9 mouse cellular contexts compared by ENCODE assay signal in the genomic region with DNA sequence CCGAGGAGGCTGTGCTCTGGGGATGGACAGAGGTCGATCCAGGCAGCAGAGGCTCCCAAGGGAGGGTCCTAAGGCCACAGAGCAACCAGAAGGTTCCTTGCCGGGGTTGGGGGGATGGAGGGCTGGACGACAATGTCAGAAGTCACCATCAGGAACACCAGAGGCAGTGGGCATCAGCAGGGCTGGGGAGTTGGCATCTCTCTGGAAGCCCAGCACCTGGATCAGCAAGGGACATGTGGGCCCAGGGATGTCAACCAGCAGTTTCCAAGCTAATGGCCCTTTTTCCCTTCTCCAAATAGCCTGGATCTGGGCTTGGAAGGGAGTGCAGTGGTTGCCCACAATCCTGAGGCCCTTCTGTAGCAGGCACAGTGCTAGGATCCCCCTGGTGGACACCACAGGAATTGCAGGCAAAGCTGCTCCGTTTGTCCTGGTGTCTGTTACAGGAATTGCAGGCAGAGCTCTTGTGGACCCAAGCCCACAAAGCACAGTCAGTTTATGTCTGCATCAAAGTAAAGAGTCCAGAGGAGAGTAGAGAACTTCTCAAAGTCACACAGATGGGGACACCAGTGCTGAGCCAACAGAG. TPM values are rescaled to one million over a fixed set of nuclear protein-coding genes. Genes with fewer than 3 reads are reported as not detected.
DNase-seq lines count a peak whose midpoint lies in the region; TF ChIP-seq lines count a peak whose summit lies in the region.
"Had no signal": no experiment of that assay in that cellular context is flagged by ENCODE, and none has a peak within 500 bp of the region (broad histone marks: within the 10 kb centered on the region; RNA-seq: fewer than 3 reads in every experiment).

No protein-coding gene starts in this region.

- 62% methylated on average over 5 of the region's 5 CpGs for WGBS in forebrain, embryonic 10.5 days

- 0 out of 2 replicates have a peak, but pooled peaks cover 2% of the 10 kb centered on the region for H3K4me1 ChIP-seq in bone marrow macrophage, adult 2 months (ENCODE audit: control insufficient read depth, insufficient read depth, low read length)
- peaks cover 45% of the 10 kb centered on the region for H3K4me1 ChIP-seq in forebrain, embryonic 10.5 days
- H3K4me1 ChIP-seq: liver, embryonic 15.5 days had no signal

- no peak overlapping the region for H3K4me3 ChIP-seq in bone marrow macrophage, adult 2 months (ENCODE audit: insufficient read depth, low read length)
- H3K4me3 ChIP-seq in forebrain, embryonic 10.5 days = no peak overlapping the region
- H3K4me3 ChIP-seq: liver, embryonic 15.5 days had no signal

- peak; percentile 89 for DNase-seq in ES-CJ7 (ENCODE audit: low read depth, low spot score)
- DNase-seq in forebrain, embryonic 10.5 days (ENCODE audit: extremely low spot score, low spot score) = peak; percentile 83
- peak; percentile 81 for DNase-seq in heart, postnatal 4 days
- DNase-seq in layer of hippocampus, adult 9-11 months = peak; percentile 70
- DNase-seq in lung, postnatal 36 days = peak; percentile 83
- peak; percentile 85 to 90 for DNase-seq in right cerebral cortex, postnatal 10 days (ENCODE audit: low spot score in 2 of 2)
- DNase-seq in yolk sac, embryonic 10.5 days (ENCODE audit: low spot score) = peak; percentile 27

- H3K36me3 ChIP-seq in forebrain, embryonic 10.5 days (replicated peaks) = no peaks in the 10 kb centered on the region
- H3K36me3 ChIP-seq: liver, embryonic 15.5 days had no signal

- H3K9me3 ChIP-seq in forebrain, embryonic 10.5 days = no peaks in the 10 kb centered on the region
- H3K9me3 ChIP-seq: liver, embryonic 15.5 days had no signal

- TF ChIP-seq CTCF in bone marrow macrophage, adult 2 months (IDR thresholded peaks at IDR 0.05; ENCODE audit: low read depth, low read length) = peak; percentile 98

- no peaks in the 10 kb centered on the region for H3K27me3 ChIP-seq in forebrain, embryonic 10.5 days (ENCODE audit: poor library complexity, severe bottlenecking)
- H3K27me3 ChIP-seq: liver, embryonic 15.5 days had no signal

- no peak for TF ChIP-seq POLR2A in bone marrow macrophage, adult 2 months (IDR thresholded peaks at IDR 0.05; ENCODE audit: borderline replicate concordance, low read depth, low read length)

- H3K27ac ChIP-seq in bone marrow macrophage, adult 2 months (ENCODE audit: insufficient read depth, low read depth, low read length) = no peak overlapping the region
- peak overlapping the region; percentile 78 for H3K27ac ChIP-seq in forebrain, embryonic 10.5 days
- H3K27ac ChIP-seq: liver, embryonic 15.5 days had no signal

RNA-seq across cellular contexts. Expression of a gene that starts 1.3 kb away (rescaled TPM):
- 1.6 and 2.1 TPM in 2 replicates for polyA plus RNA-seq in bone marrow macrophage, adult 2 months (2012; ENCODE audit: insufficient read depth, insufficient read length, missing spikeins)
- 1.1 and 1.3 TPM in 2 replicates for polyA plus RNA-seq in forebrain, embryonic 10.5 days (2016; fragmentation: Nextera tagmentation; extraction: Ambion mirVana)
- under 1 TPM; 0.54 to 0.71 TPM for total RNA-seq in heart, postnatal 4 days (2021)

RNA-seq across cellular contexts. Expression of a gene that starts 31.5 kb away (rescaled TPM):
- polyA plus RNA-seq in bone marrow macrophage, adult 2 months (2012; ENCODE audit: insufficient read depth, insufficient read length, missing spikeins) = 164 and 176 TPM in 2 replicates
- 84.0 and 85.7 TPM in 2 replicates for polyA plus RNA-seq in forebrain, embryonic 10.5 days (2016; fragmentation: Nextera tagmentation; extraction: Ambion mirVana)
- 10 to 100 TPM; 69.2 to 70.0 TPM for total RNA-seq in heart, postnatal 4 days (2021)

RNA-seq across cellular contexts. Expression of a gene that starts 31.8 kb away (rescaled TPM):
- polyA plus RNA-seq in bone marrow macrophage, adult 2 months (2012; ENCODE audit: insufficient read depth, insufficient read length, missing spikeins) = 73.7 and 75.6 TPM in 2 replicates
- 160 and 172 TPM in 2 replicates for polyA plus RNA-seq in forebrain, embryonic 10.5 days (2016; fragmentation: Nextera tagmentation; extraction: Ambion mirVana)
- 10 to 100 TPM; 89.2 to 92.5 TPM for total RNA-seq in heart, postnatal 4 days (2021)

RNA-seq across cellular contexts. Expression of a gene that starts 40.6 kb away (rescaled TPM):
- not detected in 2 replicates for polyA plus RNA-seq in bone marrow macrophage, adult 2 months (2012; ENCODE audit: insufficient read depth, insufficient read length, missing spikeins)
- not detected in 2 replicates for polyA plus RNA-seq in forebrain, embryonic 10.5 days (2016; fragmentation: Nextera tagmentation; extraction: Ambion mirVana)
- not detected for total RNA-seq in heart, postnatal 4 days (2021)
- polyA plus RNA-seq: liver, embryonic 15.5 days had no signal

RNA-seq across cellular contexts. Expression of a gene that starts 56.7 kb away (rescaled TPM):
- polyA plus RNA-seq in bone marrow macrophage, adult 2 months (2012; ENCODE audit: insufficient read depth, insufficient read length, missing spikeins) = 80.8 and 87.4 TPM in 2 replicates
- 192 and 193 TPM in 2 replicates for polyA plus RNA-seq in forebrain, embryonic 10.5 days (2016; fragmentation: Nextera tagmentation; extraction: Ambion mirVana)
- total RNA-seq in heart, postnatal 4 days (2021) = 100 to 1,000 TPM; 295 to 325 TPM

Comparison
In these comparisons a context has a peak if more than half of its experiments do, and no peak if none do; other contexts are left out.
1. DNase-seq: peak in every context shown above with its lines; median percentile 89 in ES-CJ7; 88 in right cerebral cortex, postnatal 10 days; 83 in forebrain, embryonic 10.5 days; 83 in lung, postnatal 36 days; 81 in heart, postnatal 4 days; 70 in layer of hippocampus, adult 9-11 months; 27 in yolk sac, embryonic 10.5 days.